Mouse (Mus musculus) lung, adult 18-20 months (tissue): ENCODE data around the gene Dock3.

Experiments used
- DNase-seq, 2 experiments: peaks; one replicate each; pipeline ENCODE4 v3.0.0; 2022; ENCODE audit warnings: mixed read lengths in 2 of 2

Gene Dock3

GRCm38 (mm10) chr9:107009841-107010240 lies 221.9 kb downstream of the Dock3 start:
- no peak for DNase-seq

GRCm38 (mm10) chr9:107003187-107003586 lies 228.5 kb downstream of the Dock3 start:
- DNase-seq = no peak

GRCm38 (mm10) chr9:106970742-106971141 lies 261.0 kb downstream of the Dock3 start:
- peak in 1 of 2 experiments; percentile 1 for DNase-seq

- peak in 1 of 2 experiments; percentile 0 for DNase-seq
These were observed 273.3 kb downstream of the Dock3 start for GRCm38 (mm10) chr9:106958452-106958851.

GRCm38 (mm10) chr9:106955486-106955885 lies 276.2 kb downstream of the Dock3 start:
- no peak for DNase-seq

GRCm38 (mm10) chr9:106934998-106935397 lies 296.7 kb downstream of the Dock3 start:
- no peak for DNase-seq

- no peak for DNase-seq
These were observed 316.8 kb downstream of the Dock3 start for GRCm38 (mm10) chr9:106914878-106915277.

GRCm38 (mm10) chr9:106913759-106914158 lies 317.9 kb downstream of the Dock3 start:
- DNase-seq = no peak

- DNase-seq = peak in 1 of 2 experiments; percentile 27
These were observed 320.1 kb downstream of the Dock3 start for GRCm38 (mm10) chr9:106911624-106912023.

- peak in 1 of 2 experiments; percentile 38 for DNase-seq
These were observed 323.0 kb downstream of the Dock3 start for GRCm38 (mm10) chr9:106908715-106909114.

- no peak for DNase-seq
These were observed 323.5 kb downstream of the Dock3 start for GRCm38 (mm10) chr9:106908174-106908573.

- no peak for DNase-seq
These were observed 325.1 kb downstream of the Dock3 start for GRCm38 (mm10) chr9:106906597-106906996.

GRCm38 (mm10) chr9:106903791-106904134 lies 327.9 kb downstream of the Dock3 start:
- peak in 1 of 2 experiments; percentile 56 for DNase-seq

- DNase-seq = no peak
These were observed 328.5 kb downstream of the Dock3 start for GRCm38 (mm10) chr9:106903099-106903790.

GRCm38 (mm10) chr9:106901596-106901995 lies 330.1 kb downstream of the Dock3 start:
- no peak for DNase-seq

- no peak for DNase-seq
These were observed 332.8 kb downstream of the Dock3 start for GRCm38 (mm10) chr9:106898901-106899300.

GRCm38 (mm10) chr9:106893327-106893726 lies 338.4 kb downstream of the Dock3 start:
- DNase-seq = no peak

GRCm38 (mm10) chr9:106892552-106892875 lies 339.2 kb downstream of the Dock3 start:
- no peak for DNase-seq

GRCm38 (mm10) chr9:106891829-106892551 lies 339.7 kb downstream of the Dock3 start, which contains the start of gene Manf:
Gene Manf, minus strand, starts transcription at chr9:106891979.
- DNase-seq = peak; percentile 99

- no peak for DNase-seq
These were observed 340.4 kb downstream of the Dock3 start for GRCm38 (mm10) chr9:106891341-106891741.

- DNase-seq = no peak
These were observed 341.0 kb downstream of the Dock3 start for GRCm38 (mm10) chr9:106890496-106891240.

GRCm38 (mm10) chr9:106889321-106889720 lies 342.4 kb downstream of the Dock3 start:
- no peak for DNase-seq

GRCm38 (mm10) chr9:106888346-106888745 lies 343.4 kb downstream of the Dock3 start:
- DNase-seq = no peak
